Mouse (Mus musculus) stomach, embryonic 15.5 days (tissue): ENCODE measurements around the gene Hipk1. TPM values are rescaled to one million over a fixed set of nuclear protein-coding genes. Genes with fewer than 3 reads are reported as not detected.

Source experiments
- ATAC-seq: fragments of 200-750 bp; cut with Nextera tagmentation; 2 replicates; pipeline ENCODE4 v1.8.0; 2017; ENCODE audit warnings: low read depth, moderate number of reproducible peaks, moderate TSS enrichment; ENCODE audit not compliant: insufficient read depth, low FRiP score
- H3K27ac ChIP-seq: fragments of 300-500 bp; sonication (generic); 2 replicates; pipeline ENCODE4 v1.5.1; 2015; ENCODE audit warnings: mild to moderate bottlenecking, inconsistent platforms
- H3K27me3 ChIP-seq: fragments of 300-500 bp; sonication (generic); replicated peaks from 2 replicates; pipeline ENCODE4 v1.6.1; 2015; ENCODE audit warnings: inconsistent platforms
- H3K36me3 ChIP-seq: fragments of 300-500 bp; sonication (generic); 2 replicates; pipeline ENCODE4 v1.6.1; 2015; ENCODE audit warnings: inconsistent platforms
- H3K4me1 ChIP-seq: fragments of 300-500 bp; sonication (generic); 2 replicates; pipeline ENCODE4 v1.6.1; 2015; ENCODE audit warnings: inconsistent platforms
- H3K4me2 ChIP-seq: fragments of 300-500 bp; sonication (generic); 2 replicates; pipeline ENCODE4 v1.6.1; 2015; ENCODE audit warnings: mild to moderate bottlenecking, inconsistent platforms
- H3K4me3 ChIP-seq: fragments of 300-500 bp; sonication (generic); replicated peaks from 2 replicates; pipeline ENCODE4 v1.5.1; 2015; ENCODE audit warnings: inconsistent platforms
- H3K9ac ChIP-seq: fragments of 300-500 bp; sonication (generic); 2 replicates; pipeline ENCODE4 v1.6.1; 2015; ENCODE audit warnings: inconsistent platforms
- H3K9me3 ChIP-seq: fragments of 300-500 bp; sonication (generic); 2 replicates; pipeline ENCODE4 v1.6.1; 2016; ENCODE audit warnings: inconsistent platforms
- WGBS: fragments of 180-500 bp; shearing (Covaris S2); methylation state at CpG from one replicate; pipeline ENCODE4 v1.1.7; 2015; 5-methylcytosine and 5-hydroxymethylcytosine counted together
- polyA plus RNA-seq: library from polyadenylated mRNA; unstranded; fragments of >200 nt; fragmentation: Nextera tagmentation; extraction: Ambion mirVana; gene quantifications from 2 replicates; pipeline ENCODE4 v1.2.1, GENCODE M21; 2015

Gene Hipk1
- polyA plus RNA-seq, 1 experiment from 2014 or later, result 11.1 TPM

GRCm38 (mm10) chr3:103704661-103705060, 86.7 kb downstream of the Hipk1 start:
- ATAC-seq, result no peak
- WGBS, result 73% methylated on average over 6 of the region's 6 CpGs
- H3K9ac ChIP-seq, result no peak overlapping the region

GRCm38 (mm10) chr3:103696388-103696925, 94.9 kb downstream of the Hipk1 start:
- H3K4me1 ChIP-seq, result no peaks in the 10 kb centered on the region
- ATAC-seq, result no peak
- no peak overlapping the region for H3K27ac ChIP-seq
- H3K4me2 ChIP-seq, result no peak overlapping the region
- no peak overlapping the region for H3K9ac ChIP-seq
- H3K9me3 ChIP-seq, result no peaks in the 10 kb centered on the region
- no peak overlapping the region for H3K4me3 ChIP-seq
- 88% methylated on average over 1 of the region's 1 CpGs for WGBS
- no peaks in the 10 kb centered on the region for H3K27me3 ChIP-seq
- no peaks in the 10 kb centered on the region for H3K36me3 ChIP-seq

More at GRCm38 (mm10) chr3:103704661-103705060, 86.7 kb downstream of the Hipk1 start:
- H3K4me1 ChIP-seq, result no peaks in the 10 kb centered on the region
- no peak overlapping the region for H3K4me3 ChIP-seq
- no peaks in the 10 kb centered on the region for H3K27me3 ChIP-seq
- H3K36me3 ChIP-seq, result no peaks in the 10 kb centered on the region
- no peaks in the 10 kb centered on the region for H3K9me3 ChIP-seq
- H3K4me2 ChIP-seq, result no peak overlapping the region
- no peak overlapping the region for H3K27ac ChIP-seq

- no peak overlapping the region for H3K4me3 ChIP-seq
- no peaks in the 10 kb centered on the region for H3K9me3 ChIP-seq
- WGBS, result 47% methylated on average over 3 of the region's 3 CpGs
- H3K4me2 ChIP-seq, result no peak overlapping the region
- no peaks in the 10 kb centered on the region for H3K4me1 ChIP-seq
- ATAC-seq, result no peak
- H3K27ac ChIP-seq, result no peak overlapping the region
- no peaks in the 10 kb centered on the region for H3K36me3 ChIP-seq
- H3K27me3 ChIP-seq, result no peaks in the 10 kb centered on the region
- H3K9ac ChIP-seq, result no peak overlapping the region
Observed at GRCm38 (mm10) chr3:103695556-103695955, 95.8 kb downstream of the Hipk1 start.

GRCm38 (mm10) chr3:103690506-103690905, 100.9 kb downstream of the Hipk1 start:
- 72% methylated on average over 3 of the region's 3 CpGs for WGBS
- Histone ChIP-seq H3K27me3 (no peaks in the 10 kb centered on the region), H3K36me3 (no peaks in the 10 kb centered on the region), H3K9me3 (no peaks in the 10 kb centered on the region), H3K9ac (no peak overlapping the region), H3K4me1 (no peaks in the 10 kb centered on the region), H3K4me3 (no peak overlapping the region), H3K27ac (no peak overlapping the region), H3K4me2 (no peak overlapping the region)
- ATAC-seq, result no peak

Other genes with a start within 250 kb of the Hipk1 start
- 2.5 and 2.6 TPM in 2 replicates for gene Syt6, start 216.3 kb downstream of the Hipk1 start, polyA plus RNA-seq
- gene Atg4a-ps, start 145.5 kb downstream of the Hipk1 start, polyA plus RNA-seq, result 0.18 and 0.74 TPM in 2 replicates
- gene Olfml3, start 53.6 kb downstream of the Hipk1 start, polyA plus RNA-seq, result 49.2 and 52.1 TPM in 2 replicates
- not detected in 2 replicates for gene Gm10964, start 52.2 kb downstream of the Hipk1 start, polyA plus RNA-seq
- gene Dclre1b, start 17.9 kb upstream of the Hipk1 start, polyA plus RNA-seq, result 21.7 and 24.1 TPM in 2 replicates
- gene Ap4b1, start 18.0 kb upstream of the Hipk1 start, polyA plus RNA-seq, result 19.5 and 19.6 TPM in 2 replicates
- gene Gm43064, start 18.0 kb upstream of the Hipk1 start, polyA plus RNA-seq, result 0.19 and 0.68 TPM in 2 replicates
- 0.23 and 0.68 TPM in 2 replicates for gene Bcl2l15, start 41.0 kb upstream of the Hipk1 start, polyA plus RNA-seq
- 1.8 TPM in 2 replicates for gene Ptpn22, start 68.2 kb upstream of the Hipk1 start, polyA plus RNA-seq
- 10.2 and 11.7 TPM in 2 replicates for gene Rsbn1, start 122.6 kb upstream of the Hipk1 start, polyA plus RNA-seq
- 23.6 and 25.3 TPM in 2 replicates for gene Phtf1, start 176.5 kb upstream of the Hipk1 start, polyA plus RNA-seq